Mouse (Mus musculus): ENCODE data around the gene Cdkn1a.

- TF ChIP-seq CTCF (IDR thresholded peaks at IDR 0.05; ENCODE audit: extremely low read depth, insufficient read depth, low read length) (no peak), POLR2A (IDR thresholded peaks at IDR 0.05; ENCODE audit: extremely low read depth, insufficient read depth, low read length) (no peak)
Observed at GRCm38 (mm10) chr17:29149766-29150165, 59.0 kb downstream of the Cdkn1a start.
